ENCODE assay signal across 8 mouse cellular contexts in the genomic region with DNA sequence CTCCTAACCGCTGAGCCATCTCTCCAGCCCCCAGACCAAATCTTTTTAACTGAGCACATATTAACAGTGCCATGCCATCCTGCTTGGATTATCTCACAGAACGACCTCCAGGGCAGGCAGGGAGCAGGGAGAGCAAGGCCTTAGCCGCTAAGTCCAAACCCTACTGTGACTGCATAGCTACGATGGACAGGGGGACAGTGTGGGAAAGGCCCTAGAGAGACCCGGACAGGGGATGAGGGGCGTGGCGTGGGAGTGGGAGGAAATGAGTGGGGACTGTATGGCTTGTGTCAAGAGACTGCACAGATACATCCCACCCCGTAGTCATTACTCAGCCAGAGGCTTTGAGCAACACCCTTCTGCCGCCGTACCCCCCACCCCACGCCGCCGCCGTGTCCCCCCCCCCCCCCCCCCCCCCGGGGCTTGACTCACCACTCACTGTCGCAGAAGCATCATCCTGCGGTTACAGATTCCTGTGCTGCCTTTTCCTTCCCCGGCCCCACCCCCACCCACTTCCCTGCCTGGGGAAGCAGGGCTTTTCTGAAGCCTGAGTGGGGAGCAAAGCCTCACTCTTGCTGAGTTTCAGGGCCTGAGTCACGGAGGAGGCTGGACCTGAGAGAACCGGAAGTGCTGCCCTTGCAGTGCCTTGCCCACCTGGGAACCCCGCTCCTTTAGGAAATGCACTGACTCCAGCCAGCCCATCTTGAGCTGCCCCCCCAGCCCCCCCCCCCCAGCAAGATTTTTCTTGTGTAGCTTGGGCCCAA. TPM values are rescaled to one million over a fixed set of nuclear protein-coding genes. Genes with fewer than 3 reads are reported as not detected.
DNase-seq lines count a peak whose midpoint lies in the region; ATAC-seq lines count a peak whose summit lies in the region.

No protein-coding gene starts in this region.

- peak; percentile 67 to 73 for DNase-seq in adrenal gland, adult (ENCODE audit: inconsistent age in 2 of 2, low spot score in 1 of 2)
- DNase-seq in adrenal gland, adult 8-10 months: no peak
- peak; percentile 99 for DNase-seq in Muller cell, postnatal 12 days (ENCODE audit: inconsistent ontology term)
- peak; percentile 36 to 74 for DNase-seq in kidney, postnatal 25 days
- DNase-seq in cerebellum, adult 9-11 months: no peak
- no peak for DNase-seq in urinary bladder, postnatal 36 days (ENCODE audit: low spot score in 2 of 2)

- ATAC-seq in granulocyte monocyte progenitor cell, adult 5-6 weeks (replicated peaks; ENCODE audit: poor library complexity, severe bottlenecking): peak; percentile 67
- ATAC-seq in megakaryocyte, adult 5-6 weeks (ENCODE audit: poor library complexity, severe bottlenecking): peak; percentile 86

RNA-seq across cellular contexts. Expression of gene Fam129b, which starts 6.5 kb away (rescaled TPM):
- total RNA-seq in adrenal gland, adult 8-10 months (2022): 10 to 100 TPM; 18.7 to 35.3 (median 29.3) TPM
- total RNA-seq in granulocyte monocyte progenitor cell, adult 5-6 weeks (2014; fragmentation: Nextera tagmentation): 7.9 and 20.5 TPM in 2 replicates
- total RNA-seq in granulocyte monocyte progenitor cell, adult 5-6 weeks (2017): 6.2 and 9.6 TPM in 2 replicates
- 18.4 and 20.9 TPM in 2 replicates for total RNA-seq in megakaryocyte, adult 5-6 weeks (2015)
- total RNA-seq in megakaryocyte, adult 5-6 weeks (2017): 38.3 and 40.7 TPM in 2 replicates

RNA-seq across cellular contexts. Expression of gene Stxbp1, which starts 35.4 kb away (rescaled TPM):
- total RNA-seq in adrenal gland, adult 8-10 months (2022): 10 to 100 TPM; 23.8 to 50.5 (median 37.5) TPM
- total RNA-seq in granulocyte monocyte progenitor cell, adult 5-6 weeks (2014; fragmentation: Nextera tagmentation): 3.5 and 6.3 TPM in 2 replicates
- 1.3 and 1.6 TPM in 2 replicates for total RNA-seq in granulocyte monocyte progenitor cell, adult 5-6 weeks (2017)
- 0.09 and 0.30 TPM in 2 replicates for total RNA-seq in megakaryocyte, adult 5-6 weeks (2015)
- 0.48 and 1.3 TPM in 2 replicates for total RNA-seq in megakaryocyte, adult 5-6 weeks (2017)

Comparison
In these comparisons a context has a peak if more than half of its experiments do, and no peak if none do; other contexts are left out.
1. DNase-seq: peak in adrenal gland, adult (2 of 2), Muller cell, postnatal 12 days (single experiment) and kidney, postnatal 25 days (2 of 2); none in adrenal gland, adult 8-10 months (single experiment), cerebellum, adult 9-11 months (single experiment) and urinary bladder, postnatal 36 days (0 of 2).